Mouse (Mus musculus) kidney, postnatal 0 days (tissue): ENCODE data around the gene Pak4. TPM values are rescaled to one million over a fixed set of nuclear protein-coding genes. Genes with fewer than 3 reads are reported as not detected.
"Not testable (repeated sequence)": the region's sequence is repeated elsewhere in the genome, so short reads cannot be mapped to it uniquely, and the experiment has no call there.

Experiments used
- ATAC-seq: fragments of 200-750 bp; cut with Nextera tagmentation; replicated peaks from 2 replicates; pipeline ENCODE4 v1.8.0; 2017; ENCODE audit warnings: low read depth, moderate number of reproducible peaks, moderate TSS enrichment, moderate library complexity; ENCODE audit not compliant: low FRiP score
- DNase-seq: peaks from one replicate; pipeline ENCODE4 v3.0.0-alpha.2; 2016; ENCODE audit warnings: low spot score
- H3K27ac ChIP-seq: fragments of 300-500 bp; sonication (generic); 2 replicates; pipeline ENCODE4 v1.5.1; 2014; ENCODE audit warnings: mild to moderate bottlenecking
- H3K27me3 ChIP-seq: fragments of 300-500 bp; sonication (generic); 2 replicates; pipeline ENCODE4 v1.6.1; 2014; ENCODE audit warnings: low read length, mixed read lengths; ENCODE audit not compliant: insufficient read depth
- H3K36me3 ChIP-seq: fragments of 300-500 bp; sonication (generic); 2 replicates; pipeline ENCODE4 v1.6.1; 2014; ENCODE audit warnings: low read length, mixed read lengths; ENCODE audit not compliant: insufficient read depth
- H3K4me1 ChIP-seq: fragments of 300-500 bp; sonication (generic); replicated peaks from 2 replicates; pipeline ENCODE4 v1.6.1; 2014; ENCODE audit warnings: antibody characterized with exemption, low read length, mixed read lengths; ENCODE audit not compliant: insufficient read depth
- H3K4me2 ChIP-seq: fragments of 300-500 bp; sonication (generic); 2 replicates; pipeline ENCODE4 v1.6.1; 2014; ENCODE audit warnings: mild to moderate bottlenecking, low read length, moderate library complexity, mixed read lengths
- H3K4me3 ChIP-seq: fragments of 300-500 bp; sonication (generic); replicated peaks from 2 replicates; pipeline ENCODE4 v1.5.1; 2014; ENCODE audit warnings: low read depth, low read length
- H3K9ac ChIP-seq: fragments of 300-500 bp; sonication (generic); 2 replicates; pipeline ENCODE4 v1.6.1; 2014; ENCODE audit warnings: low read depth, low read length
- H3K9me3 ChIP-seq: fragments of 300-500 bp; sonication (generic); replicated peaks from 2 replicates; pipeline ENCODE4 v1.6.1; 2016; ENCODE audit warnings: low read length, inconsistent platforms, mixed read lengths
- CTCF ChIP-seq: IDR thresholded peaks from 2 replicates; pipeline ENCODE4 v1.5.1; 2016; ENCODE audit warnings: antibody characterized with exemption, low read depth, mild to moderate bottlenecking, moderate library complexity
- WGBS: fragments of 180-500 bp; shearing (Covaris S2); extraction: QIAGEN DNeasy Blood & Tissue Kit; methylation state at CpG from one replicate; pipeline ENCODE4 v1.1.7; 2014; 5-methylcytosine and 5-hydroxymethylcytosine counted together
- polyA plus RNA-seq: library from polyadenylated mRNA; unstranded; fragments of >200 nt; fragmentation: Nextera tagmentation; extraction: Ambion mirVana; gene quantifications from 2 replicates; pipeline ENCODE4 v1.2.1, GENCODE M21; 2015

The Pak4 gene
- polyA plus RNA-seq, 1 experiment from 2014 or later, result 33.5 TPM

- DNase-seq, result no peak
- ATAC-seq, result no peak
- 78% methylated on average over 4 of the region's 4 CpGs for WGBS
- H3K27me3 ChIP-seq, result peaks cover 23% of the 10 kb centered on the region
- H3K9me3 ChIP-seq, result no peaks in the 10 kb centered on the region
- H3K4me3 ChIP-seq, result no peak overlapping the region
- H3K9ac ChIP-seq, result no peak overlapping the region
- 0 out of 2 replicates have a peak, but pooled peaks cover 4% of the 10 kb centered on the region for H3K4me1 ChIP-seq
- H3K36me3 ChIP-seq, result no peaks in the 10 kb centered on the region
- H3K4me2 ChIP-seq, result no peak overlapping the region
- H3K27ac ChIP-seq, result no peak overlapping the region
- TF ChIP-seq CTCF, result no peak
Measured at GRCm38 (mm10) chr7:28634128-28634527, 36.1 kb upstream of the Pak4 start.

- TF ChIP-seq CTCF, result no peak
- 32% methylated on average over 10 of the region's 10 CpGs for WGBS
- no peak within 1 kb of the TSS for H3K9ac ChIP-seq
- no peaks in the 10 kb centered on the region for H3K36me3 ChIP-seq
- no peak within 1 kb of the TSS; the same call in 1 of the 2 replicates for H3K4me3 ChIP-seq
- DNase-seq (no peak), ATAC-seq (no peak)
- peaks cover 23% of the 10 kb centered on the region for H3K27me3 ChIP-seq
- no peaks in the 10 kb centered on the region for H3K9me3 ChIP-seq
- H3K4me1 ChIP-seq, result 0 out of 2 replicates have a peak, but pooled peaks cover 4% of the 10 kb centered on the region
- no peak within 1 kb of the TSS for H3K27ac ChIP-seq
- peak within 1 kb of the TSS; percentile 40 for H3K4me2 ChIP-seq
Measured at GRCm38 (mm10) chr7:28631073-28631472, 33.1 kb upstream of the Pak4 start, which contains the start of gene Acp7. Gene Acp7, minus strand, starts transcription at chr7:28631332.

- H3K36me3 ChIP-seq, result no peaks in the 10 kb centered on the region
- no peaks in the 10 kb centered on the region for H3K4me1 ChIP-seq
- WGBS, result 73% methylated on average over 5 of the region's 5 CpGs
- no peak overlapping the region for H3K9ac ChIP-seq
- no peak for TF ChIP-seq CTCF
- H3K4me3 ChIP-seq, result no peak overlapping the region
- H3K9me3 ChIP-seq, result no peaks in the 10 kb centered on the region
- H3K4me2 ChIP-seq, result no peak overlapping the region
- ATAC-seq (no peak), DNase-seq (no peak)
- H3K27ac ChIP-seq, result no peak overlapping the region
- H3K27me3 ChIP-seq, result peaks cover 3% of the 10 kb centered on the region; the same call in 1 of the 2 replicates
Measured at GRCm38 (mm10) chr7:28624791-28625190, 26.8 kb upstream of the Pak4 start.

GRCm38 (mm10) chr7:28619098-28619715 is 21.2 kb upstream of the Pak4 start:
- Histone ChIP-seq H3K9ac (no peak overlapping the region), H3K27ac (no peak overlapping the region), H3K9me3 (no peaks in the 10 kb centered on the region), H3K4me1 (no peaks in the 10 kb centered on the region), H3K27me3 (no peaks in the 10 kb centered on the region), H3K36me3 (no peaks in the 10 kb centered on the region), H3K4me3 (no peak overlapping the region), H3K4me2 (no peak overlapping the region)
- 50% methylated on average over 9 of the region's 9 CpGs for whole genome bisulfite sequencing
- ATAC-seq (no peak), DNase-seq (no peak)
- TF ChIP-seq CTCF, result no peak

GRCm38 (mm10) chr7:28605951-28606350 is 8.0 kb upstream of the Pak4 start:
- no peak for ATAC-seq
- H3K27me3 ChIP-seq, result no peaks in the 10 kb centered on the region
- no peaks in the 10 kb centered on the region for H3K4me1 ChIP-seq
- no peak for TF ChIP-seq CTCF
- H3K4me2 ChIP-seq, result no peak overlapping the region
- H3K4me3 ChIP-seq, result no peak overlapping the region
- no peaks in the 10 kb centered on the region for H3K36me3 ChIP-seq
- WGBS, result 89% methylated on average over 8 of the region's 8 CpGs
- DNase-seq, result no peak
- H3K9ac ChIP-seq, result no peak overlapping the region
- no peaks in the 10 kb centered on the region for H3K9me3 ChIP-seq
- H3K27ac ChIP-seq, result no peak overlapping the region

GRCm38 (mm10) chr7:28603788-28604187 is 5.8 kb upstream of the Pak4 start:
- WGBS, result 72% methylated on average over 2 of the region's 2 CpGs
- not testable (repeated sequence) for H3K27me3 ChIP-seq, H3K4me2 ChIP-seq, H3K9ac ChIP-seq, H3K9me3 ChIP-seq, H3K27ac ChIP-seq, H3K4me3 ChIP-seq, H3K4me1 ChIP-seq, H3K36me3 ChIP-seq, ATAC-seq, DNase-seq
- TF ChIP-seq CTCF, result peak; percentile 48

- Histone ChIP-seq H3K9ac (no peak overlapping the region), H3K36me3 (no peaks in the 10 kb centered on the region), H3K4me2 (no peak overlapping the region), H3K27ac (no peak overlapping the region), H3K27me3 (no peaks in the 10 kb centered on the region), H3K4me3 (no peak overlapping the region), H3K9me3 (no peaks in the 10 kb centered on the region), H3K4me1 (no peaks in the 10 kb centered on the region)
- ATAC-seq (no peak), DNase-seq (no peak)
- 79% methylated on average over 5 of the region's 5 CpGs for WGBS
- no peak for TF ChIP-seq CTCF
Measured at GRCm38 (mm10) chr7:28603136-28603535, 5.2 kb upstream of the Pak4 start.
